Comparison of ENCODE assay signal across 8 mouse cellular contexts in the genomic region with DNA sequence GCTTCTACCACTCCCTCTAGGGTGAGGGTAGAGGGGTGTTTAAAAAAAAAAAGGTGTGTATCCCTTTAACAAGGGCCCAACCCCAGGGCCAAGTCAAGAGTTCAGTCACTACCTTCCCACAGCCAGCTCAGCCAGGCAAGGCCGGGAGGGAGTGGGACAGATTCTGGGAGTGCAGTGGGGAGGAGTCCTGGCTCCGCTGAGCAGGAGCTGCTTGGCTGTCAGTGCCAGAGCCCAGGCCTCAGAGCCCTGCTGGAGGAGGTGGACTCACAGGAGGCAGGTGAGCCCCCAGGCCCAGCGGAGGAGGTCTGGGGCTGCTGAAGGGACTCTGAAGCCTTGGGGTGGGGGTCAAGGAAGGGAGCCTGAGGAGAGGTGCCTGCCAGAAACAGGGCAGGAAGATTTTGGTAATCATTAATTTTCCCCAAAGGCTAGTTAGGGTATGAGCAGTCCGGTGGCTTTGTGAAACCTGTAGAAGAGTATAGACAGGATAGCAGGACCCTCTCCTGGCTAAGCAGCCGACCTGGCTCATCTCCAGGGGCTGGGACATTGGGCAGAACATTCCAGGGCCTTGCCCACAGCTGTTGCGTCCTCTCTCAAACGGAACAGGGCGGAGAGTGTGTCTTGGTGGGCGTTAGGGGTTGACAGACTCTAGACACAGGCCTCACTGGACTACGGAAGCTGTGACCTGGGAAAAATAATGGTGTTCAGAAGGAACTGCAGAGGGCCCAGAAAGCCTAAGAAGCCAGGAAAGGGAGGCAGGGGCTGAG. TPM values are rescaled to one million over a fixed set of nuclear protein-coding genes. Genes with fewer than 3 reads are reported as not detected.
A peak's percentile ranks its signal among the peaks of the same experiment; 100 is the strongest.
DNase-seq lines count a peak whose midpoint lies in the region; ATAC-seq lines count a peak whose summit lies in the region.

A gene (plus strand): TSS at position 114 of the 764 bp plus-strand sequence.

- WGBS in intestine, embryonic 15.5 days: 32% methylated on average over 10 of the region's 10 CpGs
- WGBS in midbrain, embryonic 12.5 days: 51% methylated on average over 10 of the region's 10 CpGs

- DNase-seq in adrenal gland, adult 18-20 months (ENCODE audit: low spot score in 2 of 2): peak; percentile 51 to 55
- peak; percentile 51 for DNase-seq in cerebellum, adult 8-10 months
- peak; percentile 69 to 81 for DNase-seq in gastrocnemius, postnatal 36 days
- DNase-seq in left cerebral cortex, postnatal 36 days (ENCODE audit: low spot score in 2 of 2): no peak
- DNase-seq in urinary bladder, postnatal 36 days (ENCODE audit: low spot score in 2 of 2): peak; percentile 73 to 87
- no peak for DNase-seq in right cerebral cortex, postnatal 36 days (ENCODE audit: low spot score in 2 of 2)

- H3K9ac ChIP-seq in intestine, embryonic 15.5 days: peak within 1 kb of the TSS; percentile 37
- H3K9ac ChIP-seq in midbrain, embryonic 12.5 days (replicated peaks): no peak within 1 kb of the TSS

- H3K4me1 ChIP-seq in intestine, embryonic 15.5 days (replicated peaks): peaks cover 11% of the 10 kb centered on the region
- peaks cover 11% of the 10 kb centered on the region for H3K4me1 ChIP-seq in midbrain, embryonic 12.5 days

- H3K4me2 ChIP-seq in intestine, embryonic 15.5 days (replicated peaks): peak within 1 kb of the TSS; percentile 56
- no peak within 1 kb of the TSS for H3K4me2 ChIP-seq in midbrain, embryonic 12.5 days (replicated peaks)

- H3K4me3 ChIP-seq in intestine, embryonic 15.5 days (replicated peaks): peak within 1 kb of the TSS; percentile 34
- no peak within 1 kb of the TSS for H3K4me3 ChIP-seq in midbrain, embryonic 12.5 days

- H3K9me3 ChIP-seq in intestine, embryonic 15.5 days: no peaks in the 10 kb centered on the region
- no peaks in the 10 kb centered on the region for H3K9me3 ChIP-seq in midbrain, embryonic 12.5 days

- intact Hi-C loops in gastrocnemius, postnatal 36 days (cut with DNase I): no loop called here
- intact Hi-C loops in left cerebral cortex, postnatal 36 days (cut with DNase I): no loop called here

- peak; percentile 93 for ATAC-seq in intestine, embryonic 15.5 days
- no peak for ATAC-seq in midbrain, embryonic 12.5 days (ENCODE audit: low FRiP score, low read depth)

- no peaks in the 10 kb centered on the region for H3K27me3 ChIP-seq in intestine, embryonic 15.5 days (replicated peaks)
- H3K27me3 ChIP-seq in midbrain, embryonic 12.5 days: peaks cover 5% of the 10 kb centered on the region; the same call in 1 of the 2 replicates

- no peaks in the 10 kb centered on the region for H3K36me3 ChIP-seq in intestine, embryonic 15.5 days
- no peaks in the 10 kb centered on the region for H3K36me3 ChIP-seq in midbrain, embryonic 12.5 days

- H3K27ac ChIP-seq in intestine, embryonic 15.5 days: peak within 1 kb of the TSS; percentile 52
- no peak within 1 kb of the TSS for H3K27ac ChIP-seq in midbrain, embryonic 12.5 days (replicated peaks)

RNA-seq across cellular contexts. Expression of the gene that starts here (rescaled TPM):
- total RNA-seq in adrenal gland, adult 18-20 months (2021): 10 to 100 TPM; 52.3 to 61.9 TPM
- total RNA-seq in gastrocnemius, postnatal 36 days (2021): 10 to 100 TPM; 58.6 to 63.8 TPM
- polyA plus RNA-seq in intestine, embryonic 15.5 days (2015; fragmentation: Nextera tagmentation; extraction: Ambion mirVana): 109 and 122 TPM in 2 replicates
- total RNA-seq in left cerebral cortex, postnatal 36 days (2021): 10 to 100 TPM; 79.4 to 89.8 TPM
- 33.5 and 41.9 TPM in 2 replicates for polyA plus RNA-seq in midbrain, embryonic 12.5 days (2016; fragmentation: Nextera tagmentation; extraction: Ambion mirVana)

Comparison
In these comparisons a context has a peak if more than half of its experiments do, and no peak if none do; other contexts are left out.
1. DNase-seq: peak in adrenal gland, adult 18-20 months (2 of 2), cerebellum, adult 8-10 months (single experiment), gastrocnemius, postnatal 36 days (2 of 2) and urinary bladder, postnatal 36 days (2 of 2); none in left cerebral cortex, postnatal 36 days (0 of 2) and right cerebral cortex, postnatal 36 days (0 of 2).